ENCODE assay signal across 12 mouse cellular contexts in the genomic region with DNA sequence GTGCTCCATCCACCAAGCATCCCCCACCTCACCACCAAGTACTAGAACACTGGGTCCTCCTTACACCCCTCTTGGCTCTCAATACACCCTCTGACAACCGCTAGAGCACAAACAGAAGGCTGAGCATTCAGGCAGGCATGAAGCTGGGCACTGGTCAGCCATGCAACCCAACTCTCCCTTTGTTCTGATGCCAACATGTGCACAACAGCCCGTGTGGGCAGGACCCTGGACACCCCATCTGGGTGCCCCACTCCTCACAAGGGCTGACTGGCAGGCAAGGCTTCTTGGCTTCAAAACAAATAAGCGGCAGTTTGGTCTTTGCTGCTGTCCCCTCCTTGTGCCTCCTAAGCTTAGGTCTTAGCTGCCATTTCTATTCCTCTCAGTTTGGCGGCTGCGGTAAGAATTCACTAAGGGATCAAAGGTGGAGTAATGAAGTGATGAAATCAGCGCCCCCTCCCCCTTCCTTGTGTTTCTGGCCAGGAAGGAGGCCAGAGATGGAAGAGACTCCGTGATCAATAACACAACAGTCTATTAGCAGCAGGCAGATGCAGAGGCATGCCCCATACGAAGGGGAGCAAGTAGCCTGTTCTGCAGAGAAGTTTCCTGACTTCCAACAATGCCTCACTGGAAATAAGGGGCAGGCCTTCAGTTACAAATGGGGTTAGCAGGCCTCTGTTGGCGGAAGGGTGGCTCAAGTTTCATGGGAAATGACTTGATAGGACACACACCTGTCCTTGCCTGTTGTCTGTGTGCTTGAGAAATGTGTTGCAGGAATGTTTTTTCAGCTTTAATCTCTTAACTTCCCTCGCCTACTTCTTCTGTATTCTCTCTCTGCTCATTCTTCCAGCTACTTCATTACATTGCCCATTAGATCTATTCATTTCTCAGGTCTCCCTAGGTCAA. TPM values are rescaled to one million over a fixed set of nuclear protein-coding genes. Genes with fewer than 3 reads are reported as not detected.
DNase-seq lines count a peak whose midpoint lies in the region; ATAC-seq and TF ChIP-seq lines count a peak whose summit lies in the region.
"Had no signal": no experiment of that assay in that cellular context is flagged by ENCODE, and none has a peak within 500 bp of the region (broad histone marks: within the 10 kb centered on the region; RNA-seq: fewer than 3 reads in every experiment).

No protein-coding gene starts in this region.

- TF ChIP-seq EP300 in heart, adult 2 months (IDR thresholded peaks at IDR 0.05; ENCODE audit: insufficient read depth, low read depth, low read length) = no peak

- intact Hi-C loops in heart, adult 2 months (cut with DNase I) = loop anchor here (5.0 kb wide), 1 partner anchor 50 kb away; a partner anchor contains a TSS

- no peak overlapping the region for H3K9ac ChIP-seq in heart, adult 2 months (ENCODE audit: low read depth, low read length)
- no peak overlapping the region; the same call in 1 of the 2 replicates for H3K9ac ChIP-seq in embryonic facial prominence, embryonic 13.5 days
- H3K9ac ChIP-seq in hindbrain, embryonic 14.5 days = no peak overlapping the region
- H3K9ac ChIP-seq in midbrain, embryonic 12.5 days (replicated peaks) = no peak overlapping the region

- ATAC-seq in embryonic facial prominence, embryonic 13.5 days (ENCODE audit: insufficient number of reproducible peaks, insufficient read depth, low FRiP score, low TSS enrichment, low read depth) = no peak
- ATAC-seq in hindbrain, embryonic 14.5 days (ENCODE audit: low FRiP score) = peak; percentile 64; the same call in 1 of the 2 replicates
- 0 out of 2 replicates have a peak, but pooled peaks have one; percentile 10 for ATAC-seq in midbrain, embryonic 12.5 days (ENCODE audit: low FRiP score, low read depth)
- no peak for ATAC-seq in cerebellum, adult (ENCODE audit: insufficient number of reproducible peaks, low FRiP score, low TSS enrichment)
- ATAC-seq: intestine, postnatal 0 days had no signal

- 0 out of 2 replicates have a peak, but pooled peaks cover 2% of the 10 kb centered on the region for H3K4me1 ChIP-seq in heart, adult 2 months (ENCODE audit: control insufficient read depth, insufficient read depth, low read length)
- peaks cover 58% of the 10 kb centered on the region for H3K4me1 ChIP-seq in embryonic facial prominence, embryonic 13.5 days
- peaks cover 6% of the 10 kb centered on the region; the same call in 1 of the 2 replicates for H3K4me1 ChIP-seq in hindbrain, embryonic 14.5 days (replicated peaks; ENCODE audit: control insufficient read depth, insufficient read depth, low read length)
- 0 out of 2 replicates have a peak, but pooled peaks cover 5% of the 10 kb centered on the region for H3K4me1 ChIP-seq in midbrain, embryonic 12.5 days

- H3K36me3 ChIP-seq in heart, adult 2 months (ENCODE audit: control insufficient read depth, insufficient read depth, low read length) = no peaks in the 10 kb centered on the region
- peaks cover 78% of the 10 kb centered on the region for H3K36me3 ChIP-seq in embryonic facial prominence, embryonic 13.5 days
- H3K36me3 ChIP-seq in hindbrain, embryonic 14.5 days (replicated peaks; ENCODE audit: control insufficient read depth, insufficient read depth) = no peaks in the 10 kb centered on the region
- H3K36me3 ChIP-seq in midbrain, embryonic 12.5 days = peaks cover 85% of the 10 kb centered on the region

- H3K4me2 ChIP-seq in embryonic facial prominence, embryonic 13.5 days = no peak overlapping the region
- H3K4me2 ChIP-seq in hindbrain, embryonic 14.5 days (replicated peaks) = no peak overlapping the region
- H3K4me2 ChIP-seq in midbrain, embryonic 12.5 days (replicated peaks) = no peak overlapping the region

- 83% methylated on average over 10 of the region's 10 CpGs for WGBS in heart, adult 2 months
- WGBS in embryonic facial prominence, embryonic 13.5 days = 58% methylated on average over 10 of the region's 10 CpGs
- 64% methylated on average over 10 of the region's 10 CpGs for WGBS in hindbrain, embryonic 14.5 days
- 70% methylated on average over 10 of the region's 10 CpGs for WGBS in midbrain, embryonic 12.5 days

- H3K27ac ChIP-seq in heart, adult 2 months = no peak overlapping the region
- peak overlapping the region; percentile 78 for H3K27ac ChIP-seq in embryonic facial prominence, embryonic 13.5 days
- peak overlapping the region; percentile 47; the same call in 1 of the 2 replicates for H3K27ac ChIP-seq in hindbrain, embryonic 14.5 days
- no peak overlapping the region for H3K27ac ChIP-seq in midbrain, embryonic 12.5 days (replicated peaks)
- H3K27ac ChIP-seq: heart, embryonic 10.5 days had no signal

- no peaks in the 10 kb centered on the region for H3K79me2 ChIP-seq in heart, adult 2 months (replicated peaks; ENCODE audit: control insufficient read depth, insufficient read depth, low read length)

- H3K27me3 ChIP-seq in heart, adult 2 months (ENCODE audit: control insufficient read depth, insufficient read depth, low read length) = no peaks in the 10 kb centered on the region; the same call in 1 of the 2 replicates
- no peaks in the 10 kb centered on the region for H3K27me3 ChIP-seq in embryonic facial prominence, embryonic 13.5 days
- H3K27me3 ChIP-seq in hindbrain, embryonic 14.5 days (ENCODE audit: control insufficient read depth, insufficient read depth, low read length) = no peaks in the 10 kb centered on the region
- no peaks in the 10 kb centered on the region for H3K27me3 ChIP-seq in midbrain, embryonic 12.5 days

- peaks cover 5% of the 10 kb centered on the region; the same call in 1 of the 2 replicates for H3K9me3 ChIP-seq in embryonic facial prominence, embryonic 13.5 days
- 0 out of 2 replicates have a peak, but pooled peaks cover 6% of the 10 kb centered on the region for H3K9me3 ChIP-seq in hindbrain, embryonic 14.5 days (ENCODE audit: control insufficient read depth, low read length)
- no peaks in the 10 kb centered on the region for H3K9me3 ChIP-seq in midbrain, embryonic 12.5 days

- peak; percentile 85 for DNase-seq in heart, adult 11 months
- DNase-seq in heart, adult 2 months = no peak
- DNase-seq in hindbrain, embryonic 14.5 days (ENCODE audit: low spot score) = peak; percentile 56
- no peak for DNase-seq in layer of hippocampus, adult 8-10 months (ENCODE audit: low spot score in 2 of 2)
- DNase-seq in frontal cortex, postnatal 10 days (ENCODE audit: low spot score in 2 of 2) = no peak
- DNase-seq: cerebellum, postnatal 36 days had no signal

- TF ChIP-seq CTCF in heart, adult 2 months (IDR thresholded peaks at IDR 0.05) = no peak

- H3K4me3 ChIP-seq in heart, adult 2 months = no peak overlapping the region
- H3K4me3 ChIP-seq in embryonic facial prominence, embryonic 13.5 days = no peak overlapping the region
- H3K4me3 ChIP-seq in hindbrain, embryonic 14.5 days (replicated peaks; ENCODE audit: low read length) = no peak overlapping the region
- H3K4me3 ChIP-seq in midbrain, embryonic 12.5 days = no peak overlapping the region
- H3K4me3 ChIP-seq: heart, embryonic 10.5 days; megakaryocyte, embryonic 14.5 days had no signal

- no peak for TF ChIP-seq POLR2A in heart, adult 2 months (IDR thresholded peaks at IDR 0.05; ENCODE audit: insufficient read depth, low read depth, low read length)

RNA-seq across cellular contexts. Expression of a gene that starts 51.4 kb away (rescaled TPM):
- 1 to 10 TPM; 3.5 to 4.2 TPM for total RNA-seq in heart, adult 2 months (2021)
- polyA plus RNA-seq in heart, adult 2 months (2012; rRNA removed) = 4.4 and 5.6 TPM in 2 replicates
- 51.1 and 53.9 TPM in 2 replicates for polyA plus RNA-seq in embryonic facial prominence, embryonic 13.5 days (2015; fragmentation: Nextera tagmentation; extraction: Ambion mirVana)
- 10.1 and 11.8 TPM in 2 replicates for polyA plus RNA-seq in hindbrain, embryonic 14.5 days (2014; fragmentation: Nextera tagmentation; extraction: Ambion mirVana)
- 52.4 and 67.7 TPM in 2 replicates for polyA plus RNA-seq in midbrain, embryonic 12.5 days (2016; fragmentation: Nextera tagmentation; extraction: Ambion mirVana)
- total RNA-seq in layer of hippocampus, adult 8-10 months (2022) = 10 to 100 TPM; 10.7 to 13.4 (median 12.6) TPM

Comparison
In these comparisons a context has a peak if more than half of its experiments do, and no peak if none do; other contexts are left out.
1. DNase-seq: peak in heart, adult 11 months (single experiment) and hindbrain, embryonic 14.5 days (single experiment); none in heart, adult 2 months (0 of 2), layer of hippocampus, adult 8-10 months (0 of 2) and frontal cortex, postnatal 10 days (0 of 2).
2. H3K27ac ChIP-seq: peak in embryonic facial prominence, embryonic 13.5 days (single experiment) and hindbrain, embryonic 14.5 days (single experiment); none in heart, adult 2 months (single experiment) and midbrain, embryonic 12.5 days (single experiment).
3. ATAC-seq: peak in hindbrain, embryonic 14.5 days (single experiment) and midbrain, embryonic 12.5 days (single experiment); none in embryonic facial prominence, embryonic 13.5 days (single experiment) and cerebellum, adult (single experiment).